Mouse (Mus musculus): Measurements from ENCODE around the gene Daam2. TPM values are rescaled to one million over a fixed set of nuclear protein-coding genes. Genes with fewer than 3 reads are reported as not detected.

The Daam2 gene
- polyA plus RNA-seq, 1 experiment = 3.6 TPM

DNA sequence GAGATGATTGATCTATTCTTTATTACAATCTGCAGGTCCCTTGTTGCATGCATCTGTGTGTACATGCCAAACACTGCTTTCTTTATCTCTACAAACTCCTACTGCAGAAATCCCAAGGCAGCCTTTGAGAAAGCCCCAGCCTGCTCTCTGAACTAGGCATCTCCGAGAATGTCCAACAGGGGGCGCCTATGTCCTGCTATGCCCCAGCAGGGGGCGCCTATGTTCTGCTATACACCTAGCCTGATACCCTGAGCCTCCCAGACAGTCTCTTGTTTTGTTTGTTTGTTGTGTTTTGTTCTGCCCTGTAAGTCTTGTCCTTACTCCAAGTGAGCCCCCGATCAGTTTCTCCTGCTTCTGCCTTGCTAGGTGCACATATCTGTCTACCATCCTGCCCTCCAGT is 95.9 kb downstream of the Daam2 start:
- Histone ChIP-seq H3K27ac (ENCODE audit: insufficient read depth, low read depth, low read length) (no peak overlapping the region), H3K36me3 (ENCODE audit: control insufficient read depth, insufficient read depth, low read length) (no peaks in the 10 kb centered on the region), H3K4me3 (ENCODE audit: low read depth, low read length) (no peak overlapping the region), H3K4me1 (ENCODE audit: control insufficient read depth, insufficient read depth, insufficient read length, low read length) (no peaks in the 10 kb centered on the region), H3K27me3 (ENCODE audit: control insufficient read depth, insufficient read depth, low read length) (no peaks in the 10 kb centered on the region)
- WGBS = 26% methylated on average over 4 of the region's 4 CpGs
- TF ChIP-seq CTCF (IDR thresholded peaks at IDR 0.05; ENCODE audit: extremely low read depth, insufficient read length, insufficient replicate concordance, low read depth, low read length) (peak; percentile 99; the same call in 1 of the 2 replicates), POLR2A (IDR thresholded peaks at IDR 0.05; ENCODE audit: low read depth, low read length) (no peak)

DNA sequence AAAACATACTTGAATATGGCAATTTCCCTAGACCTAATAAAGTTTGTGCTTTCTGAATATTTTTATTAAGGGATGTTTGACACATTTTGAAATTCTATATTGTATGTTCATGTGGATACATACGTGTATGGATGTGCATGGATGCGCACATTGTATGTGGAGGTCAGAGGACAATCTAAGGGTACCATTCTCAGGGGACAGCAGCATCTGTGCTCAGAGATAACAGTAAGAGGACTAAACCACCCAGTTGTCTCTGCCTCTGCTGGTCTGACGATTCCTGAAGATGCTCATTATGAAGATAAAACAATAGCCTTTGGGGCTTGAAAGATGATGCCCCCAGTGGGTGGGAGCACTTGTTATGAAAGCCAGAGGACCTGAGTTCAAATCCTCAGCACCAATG is 99.3 kb downstream of the Daam2 start:
- H3K27me3 ChIP-seq (ENCODE audit: control insufficient read depth, insufficient read depth, low read length) = no peaks in the 10 kb centered on the region
- H3K36me3 ChIP-seq (ENCODE audit: control insufficient read depth, insufficient read depth, low read length) = no peaks in the 10 kb centered on the region
- no peak overlapping the region for H3K27ac ChIP-seq (ENCODE audit: insufficient read depth, low read depth, low read length)
- 86% methylated on average over 3 of the region's 3 CpGs for WGBS
- TF ChIP-seq CTCF (IDR thresholded peaks at IDR 0.05; ENCODE audit: extremely low read depth, insufficient read length, insufficient replicate concordance, low read depth, low read length) (no peak), POLR2A (IDR thresholded peaks at IDR 0.05; ENCODE audit: low read depth, low read length) (no peak)
- H3K4me1 ChIP-seq (ENCODE audit: control insufficient read depth, insufficient read depth, insufficient read length, low read length) = no peaks in the 10 kb centered on the region
- no peak overlapping the region for H3K4me3 ChIP-seq (ENCODE audit: low read depth, low read length)

DNA sequence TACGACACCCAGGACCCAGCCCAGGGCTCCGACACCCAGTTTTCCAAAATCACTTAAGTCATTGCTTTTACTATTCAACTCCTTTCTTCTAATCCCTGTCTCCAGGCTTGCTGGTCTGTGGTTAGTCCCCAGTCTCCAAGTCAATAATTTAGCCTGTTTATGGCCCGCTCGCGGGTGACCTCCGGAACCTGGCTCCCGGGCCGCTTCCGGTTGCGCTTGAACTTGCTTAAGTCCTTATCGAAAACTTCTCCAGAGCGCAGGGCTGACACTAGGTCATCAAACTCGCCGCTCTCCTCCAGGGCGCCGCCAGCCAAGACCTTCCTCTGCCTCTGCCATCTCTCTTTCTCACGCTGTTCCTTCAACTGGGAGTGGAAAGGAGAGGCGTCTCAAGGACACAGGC is 105.8 kb downstream of the Daam2 start:
- WGBS = 65% methylated on average over 18 of the region's 18 CpGs
- no peak overlapping the region for H3K4me3 ChIP-seq (ENCODE audit: low read depth, low read length)
- TF ChIP-seq POLR2A (IDR thresholded peaks at IDR 0.05; ENCODE audit: low read depth, low read length) = no peak

DNA sequence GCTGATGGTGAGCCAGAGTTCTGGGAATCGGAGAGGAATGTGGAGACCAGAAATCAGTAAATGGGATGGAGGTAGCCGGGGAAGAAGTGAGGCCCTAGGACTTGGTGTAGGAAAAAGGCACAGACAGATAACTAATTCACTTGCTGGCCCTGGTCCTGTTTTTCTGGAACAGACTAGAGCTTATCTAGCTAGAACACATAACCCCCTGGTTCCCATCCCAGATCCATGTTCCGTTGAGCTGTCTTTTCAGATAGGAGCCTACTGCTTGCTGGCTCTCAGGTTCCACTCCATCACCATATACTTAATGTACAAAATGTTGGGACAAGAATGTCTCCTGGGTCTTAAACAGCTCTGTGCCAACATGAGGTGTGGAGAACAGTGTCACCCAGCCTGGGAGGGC is 106.3 kb downstream of the Daam2 start:
- Histone ChIP-seq H3K27ac (ENCODE audit: insufficient read depth, low read depth, low read length) (no peak overlapping the region), H3K27me3 (ENCODE audit: control insufficient read depth, insufficient read depth, low read length) (no peaks in the 10 kb centered on the region), H3K4me3 (ENCODE audit: low read depth, low read length) (no peak overlapping the region), H3K36me3 (ENCODE audit: control insufficient read depth, insufficient read depth, low read length) (peaks cover 13% of the 10 kb centered on the region), H3K4me1 (ENCODE audit: control insufficient read depth, insufficient read depth, insufficient read length, low read length) (peaks cover 24% of the 10 kb centered on the region)
- 91% methylated on average over 3 of the region's 3 CpGs for WGBS
- TF ChIP-seq POLR2A (IDR thresholded peaks at IDR 0.05; ENCODE audit: low read depth, low read length) (no peak), CTCF (IDR thresholded peaks at IDR 0.05; ENCODE audit: extremely low read depth, insufficient read length, insufficient replicate concordance, low read depth, low read length) (no peak)

More for the DNA sequence above, 105.8 kb downstream of the Daam2 start:
- no peak overlapping the region for H3K27ac ChIP-seq (ENCODE audit: insufficient read depth, low read depth, low read length)
- H3K4me1 ChIP-seq (ENCODE audit: control insufficient read depth, insufficient read depth, insufficient read length, low read length) = peaks cover 23% of the 10 kb centered on the region
- H3K36me3 ChIP-seq (ENCODE audit: control insufficient read depth, insufficient read depth, low read length) = peaks cover 13% of the 10 kb centered on the region
- no peaks in the 10 kb centered on the region for H3K27me3 ChIP-seq (ENCODE audit: control insufficient read depth, insufficient read depth, low read length)

DNA sequence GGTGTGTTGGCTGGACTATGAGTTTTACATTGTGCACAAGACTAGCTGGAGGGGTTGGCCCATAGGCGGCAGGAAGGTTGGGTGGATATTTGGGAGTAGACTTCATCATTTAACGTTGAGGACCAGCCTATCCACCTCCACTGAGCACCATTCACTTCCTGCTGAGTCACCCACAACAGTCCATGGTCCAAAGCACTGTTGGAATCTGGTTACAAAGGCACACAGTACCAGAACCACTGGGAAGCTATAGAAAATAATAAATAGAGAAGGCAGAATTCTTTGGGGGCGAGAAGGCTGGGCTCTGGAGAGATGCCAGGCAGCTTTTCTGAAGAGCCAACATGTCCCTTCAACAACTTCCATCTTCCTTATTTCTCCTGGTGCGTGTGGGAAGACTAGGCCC is 107.8 kb downstream of the Daam2 start:
- WGBS = 60% methylated on average over 4 of the region's 4 CpGs
- Histone ChIP-seq H3K36me3 (ENCODE audit: control insufficient read depth, insufficient read depth, low read length) (peaks cover 15% of the 10 kb centered on the region), H3K27ac (ENCODE audit: insufficient read depth, low read depth, low read length) (no peak overlapping the region), H3K4me3 (ENCODE audit: low read depth, low read length) (no peak overlapping the region), H3K27me3 (ENCODE audit: control insufficient read depth, insufficient read depth, low read length) (no peaks in the 10 kb centered on the region), H3K4me1 (ENCODE audit: control insufficient read depth, insufficient read depth, insufficient read length, low read length) (peaks cover 38% of the 10 kb centered on the region)
- no peak for TF ChIP-seq POLR2A (IDR thresholded peaks at IDR 0.05; ENCODE audit: low read depth, low read length)
- no peak for TF ChIP-seq CTCF (IDR thresholded peaks at IDR 0.05; ENCODE audit: extremely low read depth, insufficient read length, insufficient replicate concordance, low read depth, low read length)

DNA sequence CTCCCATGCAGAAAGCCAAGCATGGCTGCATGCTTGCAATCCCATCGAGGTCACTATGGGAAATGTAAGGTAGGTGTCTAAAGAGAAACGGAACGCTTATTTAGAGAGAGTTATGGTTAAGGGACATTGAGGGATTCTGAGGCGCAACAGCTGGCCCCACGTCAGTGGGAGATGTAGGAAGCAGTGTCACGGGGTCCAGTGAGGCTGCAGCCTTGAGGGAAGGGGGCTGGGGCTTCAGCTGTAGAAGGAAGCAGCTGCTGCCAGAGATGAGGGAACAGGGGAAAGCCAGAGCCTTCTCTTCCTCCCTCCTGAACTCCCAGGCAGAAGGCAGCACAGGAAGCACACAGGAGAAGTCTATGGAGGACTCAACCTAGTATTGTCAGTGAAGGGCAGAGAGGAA is 113.2 kb downstream of the Daam2 start:
- 78% methylated on average over 6 of the region's 6 CpGs for WGBS
- Histone ChIP-seq H3K27me3 (ENCODE audit: control insufficient read depth, insufficient read depth, low read length) (no peaks in the 10 kb centered on the region), H3K36me3 (ENCODE audit: control insufficient read depth, insufficient read depth, low read length) (peaks cover 36% of the 10 kb centered on the region), H3K4me1 (ENCODE audit: control insufficient read depth, insufficient read depth, insufficient read length, low read length) (peaks cover 35% of the 10 kb centered on the region), H3K27ac (ENCODE audit: insufficient read depth, low read depth, low read length) (no peak overlapping the region), H3K4me3 (ENCODE audit: low read depth, low read length) (no peak overlapping the region)
- TF ChIP-seq POLR2A (IDR thresholded peaks at IDR 0.05; ENCODE audit: low read depth, low read length) (no peak), CTCF (IDR thresholded peaks at IDR 0.05; ENCODE audit: extremely low read depth, insufficient read length, insufficient replicate concordance, low read depth, low read length) (no peak)

DNA sequence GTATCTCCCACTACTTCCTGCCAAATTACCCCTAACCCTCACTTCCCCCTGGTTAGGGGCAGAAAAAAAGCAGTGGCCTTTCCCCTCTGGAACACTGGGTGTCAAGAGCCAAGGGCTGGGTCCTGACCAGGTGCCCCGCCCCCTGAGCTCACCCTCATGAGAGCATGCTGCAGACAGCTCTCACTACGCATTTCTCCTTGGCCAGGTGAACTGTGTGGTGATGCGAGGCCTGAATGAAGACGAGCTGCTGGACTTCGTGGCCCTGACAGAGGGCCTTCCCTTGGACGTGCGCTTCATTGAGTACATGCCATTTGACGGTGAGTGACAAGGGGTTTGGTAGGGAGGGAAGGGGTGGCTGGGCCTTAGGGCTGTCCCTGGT is 114.9 kb downstream of the Daam2 start:
- Histone ChIP-seq H3K27me3 (ENCODE audit: control insufficient read depth, insufficient read depth, low read length) (no peaks in the 10 kb centered on the region), H3K4me1 (ENCODE audit: control insufficient read depth, insufficient read depth, insufficient read length, low read length) (peaks cover 22% of the 10 kb centered on the region), H3K36me3 (ENCODE audit: control insufficient read depth, insufficient read depth, low read length) (peaks cover 31% of the 10 kb centered on the region), H3K4me3 (ENCODE audit: low read depth, low read length) (no peak overlapping the region), H3K27ac (ENCODE audit: insufficient read depth, low read depth, low read length) (no peak overlapping the region)
- WGBS = 87% methylated on average over 8 of the region's 8 CpGs
- TF ChIP-seq CTCF (IDR thresholded peaks at IDR 0.05; ENCODE audit: extremely low read depth, insufficient read length, insufficient replicate concordance, low read depth, low read length) = no peak
- no peak for TF ChIP-seq POLR2A (IDR thresholded peaks at IDR 0.05; ENCODE audit: low read depth, low read length)
